Mouse (Mus musculus) hindlimb bud, embryonic 11.5 days (tissue): ENCODE measurements around the gene Myf5.

Source experiments
- DNase-seq: peaks from one replicate; pipeline ENCODE4 v3.0.0-alpha.2; 2012; ENCODE audit warnings: low read depth, low spot score; ENCODE audit errors: extremely low spot score

Myf5 gene

DNA sequence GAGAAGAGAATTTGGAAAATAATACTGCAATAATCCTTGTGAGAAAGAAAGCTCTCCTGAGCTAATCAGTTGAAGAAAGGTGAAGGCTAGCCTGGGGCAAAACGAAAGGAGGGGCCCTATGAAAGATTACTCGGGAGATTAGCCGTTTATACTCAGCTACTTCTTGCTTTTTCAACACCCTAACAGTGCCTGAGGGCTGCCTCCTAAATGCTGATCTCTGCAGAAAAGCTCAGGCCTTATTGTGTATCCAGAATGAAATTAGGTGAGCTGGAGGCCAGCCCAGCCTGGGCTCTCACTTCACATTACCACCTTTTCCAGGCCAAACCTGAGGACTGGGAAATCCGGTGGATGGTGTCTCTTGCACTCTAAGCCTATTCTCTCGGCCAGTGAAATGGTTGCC, 49.0 kb downstream of the Myf5 start:
- no peak for DNase-seq
